Mouse (Mus musculus) heart, adult 2 months (tissue): ENCODE measurements around the gene Sema3f. TPM values are rescaled to one million over a fixed set of nuclear protein-coding genes. Genes with fewer than 3 reads are reported as not detected.
A peak's percentile ranks its signal among the peaks of the same experiment; 100 is the strongest.

ENCODE experiments used
- DNase-seq, 2 experiments: peaks; one replicate each; pipeline ENCODE4 v3.0.0; 2021
- H3K27ac ChIP-seq: fragments of 200-600 bp; 2 replicates; pipeline ENCODE4 v1.8.1; 2022
- H3K27me3 ChIP-seq: fragments of 200-500 bp; 2 replicates; pipeline ENCODE4 v1.6.1; 2012; ENCODE audit warnings: mild to moderate bottlenecking, low read length, inconsistent platforms, mixed read lengths; ENCODE audit not compliant: control insufficient read depth, insufficient read depth
- H3K36me3 ChIP-seq: fragments of 200-500 bp; 2 replicates; pipeline ENCODE4 v1.6.1; 2012; ENCODE audit warnings: low read length, inconsistent platforms; ENCODE audit not compliant: control insufficient read depth, insufficient read depth
- H3K4me1 ChIP-seq: fragments of 200-500 bp; 2 replicates; pipeline ENCODE4 v1.6.1; 2011; ENCODE audit warnings: low read length; ENCODE audit not compliant: control insufficient read depth, insufficient read depth
- H3K4me3 ChIP-seq: fragments of 200-600 bp; 2 replicates; pipeline ENCODE4 v1.8.1; 2022
- H3K79me2 ChIP-seq: fragments of 200-500 bp; replicated peaks from 2 replicates; pipeline ENCODE4 v1.6.1; 2012; ENCODE audit warnings: mild to moderate bottlenecking, inconsistent platforms, low read length, moderate library complexity, mixed read lengths; ENCODE audit not compliant: control insufficient read depth, insufficient read depth
- H3K9ac ChIP-seq: fragments of 200-500 bp; 2 replicates; pipeline ENCODE4 v1.6.1; 2012; ENCODE audit warnings: low read depth, mild to moderate bottlenecking, control low read depth, inconsistent platforms, low read length, mixed read lengths
- CTCF ChIP-seq: fragments of 200-600 bp; IDR thresholded peaks from 2 replicates; pipeline ENCODE4 v1.8.1; 2022; ENCODE audit warnings: antibody characterized with exemption, mild to moderate bottlenecking, moderate library complexity
- EP300 ChIP-seq: fragments of 200-500 bp; IDR thresholded peaks from 2 replicates; pipeline ENCODE4 v1.6.1; 2011; ENCODE audit warnings: low read depth, low read length, control low read depth; ENCODE audit not compliant: insufficient read depth
- POLR2A ChIP-seq: fragments of 200-500 bp; IDR thresholded peaks from 2 replicates; pipeline ENCODE4 v1.6.1; 2011; ENCODE audit warnings: mild to moderate bottlenecking, low read depth, low read length, control low read depth; ENCODE audit not compliant: insufficient read depth
- WGBS: fragments of 180-500 bp; shearing (Covaris S2); methylation state at CpG from one replicate; pipeline ENCODE4 v1.1.7; 2018; 5-methylcytosine and 5-hydroxymethylcytosine counted together
- intact Hi-C: fragments of 180-260 bp; cut with DNase I; formaldehyde crosslinking; loops from one replicate; pipeline ENCODE4 v1.15.1; 2025
- polyA plus RNA-seq: library from polyadenylated mRNA; depleted of rRNA; stranded (reverse); fragments of >200 nt; gene quantifications from 2 replicates; pipeline ENCODE4 v1.2.3, GENCODE M21; 2012
- total RNA-seq, 2 experiments: library from RNA; stranded (reverse); gene quantifications; 2 replicates each; pipeline ENCODE4 v1.2.3; 2021

Sema3f gene
- total and polyA plus RNA-seq, 3 experiments, result 13.4 to 31.8 (median 16.8) TPM

GRCm38 (mm10) chr9:107723292-107723691 is 13.0 kb upstream of the Sema3f start:
- Histone ChIP-seq H3K9ac (no peak overlapping the region), H3K79me2 (no peaks in the 10 kb centered on the region), H3K27ac (peak overlapping the region; percentile 72), H3K4me3 (no peak overlapping the region), H3K4me1 (peaks cover 13% of the 10 kb centered on the region), H3K36me3 (no peaks in the 10 kb centered on the region), H3K27me3 (no peaks in the 10 kb centered on the region)
- intact Hi-C loops, result no loop called here
- no peak for DNase-seq
- TF ChIP-seq EP300 (no peak), CTCF (no peak), POLR2A (no peak)
- 45% methylated on average over 6 of the region's 6 CpGs for WGBS

DNA sequence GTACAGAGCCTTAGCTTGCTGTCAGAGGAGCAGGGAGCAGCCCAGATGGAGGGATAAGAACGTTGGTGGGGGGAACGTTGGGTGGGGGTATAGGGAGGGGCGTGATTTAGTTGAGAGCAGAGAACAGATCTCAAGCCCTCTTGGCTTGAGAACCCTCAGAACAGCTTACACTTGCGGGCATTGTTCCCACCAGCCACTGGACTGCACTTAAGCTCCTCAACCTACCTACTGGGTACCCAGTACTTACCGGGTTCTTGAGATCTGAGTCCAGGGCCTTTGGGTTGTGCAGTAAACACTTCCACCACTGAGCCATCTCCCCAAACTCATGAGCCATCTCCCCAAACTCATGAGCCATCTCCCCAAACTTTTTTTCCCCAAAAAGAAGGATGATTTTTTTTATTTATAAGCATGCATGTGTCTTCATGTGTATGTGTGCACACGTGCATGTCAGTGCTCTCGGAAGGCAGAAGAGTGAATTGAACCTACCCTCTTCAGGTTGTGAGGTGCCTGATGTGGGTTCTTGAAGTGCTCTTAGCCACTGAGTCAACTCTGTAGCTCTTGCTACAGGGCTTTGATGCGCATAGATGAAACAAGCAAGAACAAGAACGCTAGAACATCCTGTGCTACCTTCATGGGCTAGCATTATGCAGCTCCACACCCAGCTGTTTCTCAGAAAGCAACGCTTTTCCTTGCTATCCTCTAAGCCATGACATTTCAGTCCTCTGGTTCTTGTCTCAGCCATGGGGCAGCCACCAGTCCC is 8.7 kb upstream of the Sema3f start:
- no peaks in the 10 kb centered on the region for H3K79me2 ChIP-seq
- H3K9ac ChIP-seq, result no peak overlapping the region
- intact Hi-C loops, result no loop called here
- H3K36me3 ChIP-seq, result no peaks in the 10 kb centered on the region
- H3K4me1 ChIP-seq, result peaks cover 11% of the 10 kb centered on the region
- TF ChIP-seq CTCF, result no peak
- TF ChIP-seq EP300, result no peak
- no peak for TF ChIP-seq POLR2A
- no peak overlapping the region for H3K4me3 ChIP-seq
- H3K27me3 ChIP-seq, result no peaks in the 10 kb centered on the region
- H3K27ac ChIP-seq, result no peak overlapping the region
- 80% methylated on average over 10 of the region's 10 CpGs for WGBS
- DNase-seq, result no peak

DNA sequence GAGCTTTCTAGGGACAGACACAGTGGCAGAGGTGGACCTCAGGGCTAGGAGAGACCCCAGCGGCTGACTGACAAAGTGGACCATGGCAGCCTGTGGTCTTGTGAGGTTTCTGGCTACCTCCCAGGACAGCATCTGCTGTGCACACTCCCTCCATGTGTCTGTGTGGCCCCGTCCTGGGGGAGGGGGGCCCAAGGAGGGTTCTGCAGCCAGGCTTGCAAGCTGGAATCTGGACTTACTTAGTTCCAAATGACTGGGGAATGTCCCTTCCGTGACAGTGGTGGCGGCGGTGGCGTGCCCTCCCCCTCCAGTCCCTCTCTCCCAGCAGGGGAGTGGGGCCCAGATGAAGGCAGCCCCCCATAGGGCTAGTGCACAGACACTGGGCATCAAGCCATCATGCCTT is 6.7 kb upstream of the Sema3f start:
- Histone ChIP-seq H3K36me3 (no peaks in the 10 kb centered on the region), H3K79me2 (no peaks in the 10 kb centered on the region), H3K27ac (no peak overlapping the region), H3K9ac (no peak overlapping the region), H3K27me3 (no peaks in the 10 kb centered on the region), H3K4me1 (peaks cover 12% of the 10 kb centered on the region), H3K4me3 (no peak overlapping the region)
- no peak for DNase-seq
- intact Hi-C loops, result no loop called here
- 71% methylated on average over 6 of the region's 6 CpGs for WGBS
- TF ChIP-seq POLR2A (no peak), EP300 (no peak), CTCF (no peak)

DNA sequence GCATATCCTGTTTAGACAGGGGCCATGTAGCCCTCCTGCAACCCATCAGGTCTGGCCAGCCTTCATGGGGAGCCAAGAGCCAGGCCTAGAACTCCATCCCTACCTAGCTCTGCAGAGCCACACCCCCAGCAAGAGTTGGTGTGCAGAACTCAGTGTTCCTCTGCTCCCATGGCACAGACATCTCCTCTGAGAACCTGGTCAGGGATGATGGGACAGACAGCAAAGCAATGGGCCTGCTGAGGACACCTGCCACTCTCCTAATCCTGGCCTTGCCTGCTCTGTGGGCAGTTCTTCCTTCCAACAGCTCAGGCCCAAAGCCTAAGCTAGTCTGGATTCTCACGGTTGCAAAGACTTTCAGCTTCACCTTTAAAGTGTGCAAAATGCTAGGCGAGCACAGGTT is 5.4 kb upstream of the Sema3f start:
- Histone ChIP-seq H3K4me1 (peaks cover 12% of the 10 kb centered on the region), H3K9ac (no peak overlapping the region), H3K79me2 (no peaks in the 10 kb centered on the region), H3K27me3 (no peaks in the 10 kb centered on the region), H3K4me3 (no peak overlapping the region), H3K36me3 (no peaks in the 10 kb centered on the region), H3K27ac (no peak overlapping the region)
- intact Hi-C loops, result no loop called here
- no peak for DNase-seq
- no peak for TF ChIP-seq POLR2A
- TF ChIP-seq CTCF, result no peak
- no peak for TF ChIP-seq EP300
- WGBS, result 92% methylated on average over 2 of the region's 2 CpGs

GRCm38 (mm10) chr9:107714221-107714952 is 4.1 kb upstream of the Sema3f start:
- intact Hi-C loops, result no loop called here
- Histone ChIP-seq H3K9ac (no peak overlapping the region), H3K27ac (peak overlapping the region; percentile 59), H3K79me2 (no peaks in the 10 kb centered on the region), H3K36me3 (no peaks in the 10 kb centered on the region), H3K27me3 (no peaks in the 10 kb centered on the region), H3K4me1 (peaks cover 12% of the 10 kb centered on the region), H3K4me3 (no peak overlapping the region)
- peak; percentile 65 to 66 for DNase-seq
- 28% methylated on average over 12 of the region's 12 CpGs for WGBS
- TF ChIP-seq CTCF (peak; percentile 18; the same call in 1 of the 2 replicates), POLR2A (no peak), EP300 (no peak)

- Histone ChIP-seq H3K27ac (peak overlapping the region; percentile 79), H3K4me3 (peak overlapping the region; percentile 60), H3K4me1 (peaks cover 3% of the 10 kb centered on the region), H3K9ac (peak overlapping the region; percentile 83), H3K36me3 (no peaks in the 10 kb centered on the region), H3K79me2 (no peaks in the 10 kb centered on the region), H3K27me3 (no peaks in the 10 kb centered on the region)
- under 1% methylated on average over 55 of the region's 55 CpGs for WGBS
- DNase-seq, result peak in 1 of 2 experiments; percentile 55
- intact Hi-C loops, result no loop called here
- no peak for TF ChIP-seq CTCF
- no peak for TF ChIP-seq EP300
- no peak for TF ChIP-seq POLR2A
These were observed 1.1 kb downstream of the Sema3f start for GRCm38 (mm10) chr9:107709096-107709696.
